Mouse (Mus musculus): ENCODE measurements around the gene Zfp97.
"Not testable (repeated sequence)": the region's sequence is repeated elsewhere in the genome, so short reads cannot be mapped to it uniquely, and the experiment has no call there.

The Zfp97 gene

DNA sequence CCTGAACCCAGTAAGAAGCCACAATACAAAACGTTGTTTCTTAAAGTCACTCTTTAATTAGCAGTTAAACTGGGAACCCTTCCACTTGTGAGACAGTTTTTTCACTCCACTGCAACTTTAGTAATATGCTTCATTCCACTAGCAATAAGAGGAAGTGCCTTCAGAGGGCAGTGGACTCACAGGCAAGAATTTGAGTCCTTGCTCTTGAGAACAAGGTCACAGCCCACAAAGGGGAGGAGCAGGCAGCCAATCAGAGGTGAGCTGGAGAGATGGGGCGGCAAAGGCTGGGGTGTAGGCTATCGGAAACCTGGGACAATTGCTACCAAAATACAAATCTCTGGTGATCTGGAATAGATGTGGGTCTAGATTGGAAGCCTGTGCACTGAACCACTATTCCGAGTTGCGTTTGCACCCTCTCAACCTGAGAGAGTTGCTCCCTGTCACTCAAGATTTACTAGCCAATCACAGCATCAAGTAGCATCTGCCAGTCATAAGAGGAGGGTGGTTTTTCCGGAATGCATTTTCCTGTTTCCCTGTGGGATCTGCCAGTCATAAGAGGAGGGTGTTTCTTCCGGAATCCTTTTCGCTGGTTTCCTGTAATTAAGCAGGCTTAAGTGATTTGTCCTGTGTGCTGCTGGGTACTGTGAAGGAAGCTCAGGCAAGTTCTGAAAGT lies at the start of gene Zfp97:
Zfp97 (plus strand) TSS at position 586 of the 673 bp plus-strand sequence.
- not testable (repeated sequence) for DNase-seq (ENCODE audit: low spot score)

DNA sequence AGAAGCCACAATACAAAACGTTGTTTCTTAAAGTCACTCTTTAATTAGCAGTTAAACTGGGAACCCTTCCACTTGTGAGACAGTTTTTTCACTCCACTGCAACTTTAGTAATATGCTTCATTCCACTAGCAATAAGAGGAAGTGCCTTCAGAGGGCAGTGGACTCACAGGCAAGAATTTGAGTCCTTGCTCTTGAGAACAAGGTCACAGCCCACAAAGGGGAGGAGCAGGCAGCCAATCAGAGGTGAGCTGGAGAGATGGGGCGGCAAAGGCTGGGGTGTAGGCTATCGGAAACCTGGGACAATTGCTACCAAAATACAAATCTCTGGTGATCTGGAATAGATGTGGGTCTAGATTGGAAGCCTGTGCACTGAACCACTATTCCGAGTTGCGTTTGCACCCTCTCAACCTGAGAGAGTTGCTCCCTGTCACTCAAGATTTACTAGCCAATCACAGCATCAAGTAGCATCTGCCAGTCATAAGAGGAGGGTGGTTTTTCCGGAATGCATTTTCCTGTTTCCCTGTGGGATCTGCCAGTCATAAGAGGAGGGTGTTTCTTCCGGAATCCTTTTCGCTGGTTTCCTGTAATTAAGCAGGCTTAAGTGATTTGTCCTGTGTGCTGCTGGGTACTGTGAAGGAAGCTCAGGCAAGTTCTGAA lies 57.7 kb downstream of the Zfp97 start:
- DNase-seq (ENCODE audit: low spot score), result not testable (repeated sequence)

DNA sequence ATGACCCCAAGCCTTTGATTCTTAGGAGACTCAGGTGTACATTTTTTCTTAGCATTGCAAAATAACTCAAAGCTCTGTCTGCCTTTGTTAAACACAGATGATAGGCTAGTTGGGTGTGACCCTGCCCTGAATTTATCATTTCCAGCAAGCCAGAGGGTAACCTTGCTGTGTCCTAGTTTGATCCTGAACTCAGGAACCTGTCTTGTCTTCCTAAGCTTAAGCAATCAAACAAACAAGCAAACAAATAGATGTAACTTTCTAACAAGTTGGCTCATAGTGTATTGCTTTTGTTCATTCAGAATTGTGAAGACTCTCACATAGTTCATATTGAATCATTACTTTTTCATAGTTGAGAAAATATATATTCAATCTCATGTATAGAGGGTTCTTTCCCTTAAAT lies 73.5 kb downstream of the Zfp97 start:
- not testable (repeated sequence) for DNase-seq (ENCODE audit: low spot score)

DNA sequence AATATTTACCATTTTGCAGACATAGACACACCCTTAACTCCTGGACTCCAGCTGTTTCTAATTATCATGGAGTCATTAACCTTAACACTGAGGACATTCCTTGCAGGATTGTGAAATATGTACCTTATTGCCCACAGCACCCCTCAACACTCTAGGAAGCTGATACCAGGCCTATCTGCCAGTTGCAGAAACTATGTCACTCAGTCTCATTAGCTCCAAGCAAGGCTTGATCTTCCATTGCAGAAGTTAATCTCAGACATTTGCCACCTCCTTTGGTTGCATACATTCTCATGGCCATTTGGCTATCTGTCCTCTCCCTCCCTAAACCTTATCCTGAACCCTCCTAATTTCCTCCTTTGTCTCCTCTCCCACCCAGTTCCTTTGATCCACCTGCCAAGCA lies 74.0 kb downstream of the Zfp97 start:
- DNase-seq (ENCODE audit: low spot score), result no peak

DNA sequence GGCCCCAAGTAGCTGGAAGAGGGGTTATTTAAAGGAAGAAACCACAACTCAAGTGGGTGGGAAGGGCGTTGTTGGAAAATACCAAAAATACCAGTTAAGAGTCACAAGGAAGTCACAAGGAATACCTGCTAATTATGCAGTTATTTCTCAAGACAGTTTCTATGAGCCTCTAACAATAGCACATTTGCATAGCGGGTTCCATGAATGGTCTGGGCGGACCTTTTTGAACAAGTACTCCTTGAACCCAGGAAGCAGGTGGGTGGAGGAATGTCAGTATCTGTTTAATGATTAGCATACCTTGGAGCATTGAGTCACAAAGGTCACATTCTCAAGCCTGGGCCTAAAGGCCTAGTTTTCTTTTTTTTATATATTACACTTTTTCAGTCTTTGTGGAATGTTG lies 74.9 kb downstream of the Zfp97 start:
- DNase-seq (ENCODE audit: low spot score), result not testable (repeated sequence)
